Mouse (Mus musculus) heart, postnatal 0 days (tissue): ENCODE measurements around the gene Dnase1.
"Not testable (repeated sequence)": the region's sequence is repeated elsewhere in the genome, so short reads cannot be mapped to it uniquely, and the experiment has no call there.

Source experiments
- CTCF ChIP-seq: IDR thresholded peaks from 2 replicates; pipeline ENCODE4 v1.5.1; 2016; ENCODE audit warnings: antibody characterized with exemption, control low read depth, low read depth
- EP300 ChIP-seq: IDR thresholded peaks from 2 replicates; pipeline ENCODE4 v1.6.1; 2016; ENCODE audit warnings: antibody characterized with exemption, low read depth

DNA sequence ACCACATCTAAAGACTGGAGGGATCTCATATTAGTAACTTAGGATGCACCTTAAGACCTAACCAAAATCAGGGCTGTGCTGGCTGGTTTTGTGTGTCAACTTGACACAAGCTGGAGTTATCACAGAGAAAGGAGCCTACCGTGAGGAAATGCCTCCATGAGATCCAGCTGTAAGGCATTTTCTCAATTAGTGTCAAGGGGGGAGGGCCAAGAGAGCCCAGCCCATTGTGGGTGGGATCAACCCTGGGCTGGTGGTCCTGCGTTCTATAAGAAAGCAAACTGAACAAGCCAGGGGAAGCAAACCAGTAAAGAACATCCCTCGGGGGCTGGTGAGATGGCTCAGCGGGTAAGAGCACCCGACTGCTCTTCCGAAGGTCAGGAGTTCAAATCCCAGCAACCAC, 19.3 kb upstream of the Dnase1 start:
- TF ChIP-seq CTCF, EP300: not testable (repeated sequence)
